Mouse (Mus musculus) E14TG2a.4 (cell line): ENCODE results near the gene Chtop.
A peak's percentile ranks its signal among the peaks of the same experiment; 100 is the strongest.

Experiments used
- H3K27me3 ChIP-seq: 2 replicates; pipeline ENCODE4 v1.6.1; 2014; ENCODE audit warnings: low read length, control low read depth; ENCODE audit not compliant: insufficient read depth
- H3K36me3 ChIP-seq: 2 replicates; pipeline ENCODE4 v1.6.1; 2014; ENCODE audit warnings: low read length, control low read depth; ENCODE audit not compliant: insufficient read depth
- H3K4me1 ChIP-seq: replicated peaks from 2 replicates; pipeline ENCODE4 v1.6.1; 2014; ENCODE audit warnings: low read depth, low read length, control low read depth
- H3K4me3 ChIP-seq: replicated peaks from 2 replicates; pipeline ENCODE4 v1.5.1; 2014; ENCODE audit warnings: mild to moderate bottlenecking, low read length
- H3K9me3 ChIP-seq: 2 replicates; pipeline ENCODE4 v1.6.1; 2014; ENCODE audit warnings: low read length, control low read depth
- CTCF ChIP-seq: conservative IDR thresholded peaks from 2 replicates; pipeline ENCODE4 v1.5.1; 2014; ENCODE audit warnings: low read length
- NANOG ChIP-seq: IDR thresholded peaks from 2 replicates; pipeline ENCODE4 v1.6.1; 2014; ENCODE audit warnings: borderline replicate concordance, low read length, mixed read lengths
- POU5F1 ChIP-seq: IDR thresholded peaks from 2 replicates; pipeline ENCODE4 v1.6.1; 2014; ENCODE audit warnings: low read length, borderline replicate concordance

Gene Chtop

DNA sequence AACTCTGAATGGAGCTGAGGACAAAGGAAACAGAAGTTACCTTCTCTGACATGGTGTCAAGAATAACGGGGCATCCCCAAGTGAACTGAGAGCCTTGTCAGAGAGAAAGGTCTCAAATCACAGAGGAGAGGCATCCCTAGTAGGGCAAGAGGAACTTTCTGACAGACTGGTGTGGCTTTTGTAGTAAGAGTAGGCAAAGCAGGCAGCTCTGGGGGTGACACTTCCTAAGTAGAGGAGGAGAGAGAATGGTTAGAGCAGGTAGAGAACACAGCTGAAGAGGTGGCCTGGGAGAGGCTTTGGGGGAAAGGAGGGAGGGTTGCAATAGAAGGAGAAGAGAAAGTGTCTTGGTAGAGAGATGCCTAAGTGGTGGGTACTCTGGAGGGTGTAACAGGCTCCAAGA, 26.1 kb upstream of the Chtop start:
- H3K27me3 ChIP-seq = peaks cover 26% of the 10 kb centered on the region
- no peaks in the 10 kb centered on the region for H3K9me3 ChIP-seq
- no peak overlapping the region for H3K4me3 ChIP-seq
- TF ChIP-seq NANOG (no peak), POU5F1 (no peak)
- H3K36me3 ChIP-seq = no peaks in the 10 kb centered on the region
- H3K4me1 ChIP-seq = peaks cover 29% of the 10 kb centered on the region

- Histone ChIP-seq H3K4me1 (peaks cover 18% of the 10 kb centered on the region), H3K36me3 (no peaks in the 10 kb centered on the region), H3K27me3 (peaks cover 14% of the 10 kb centered on the region; the same call in 1 of the 2 replicates), H3K9me3 (no peaks in the 10 kb centered on the region), H3K4me3 (no peak overlapping the region)
- TF ChIP-seq POU5F1 (no peak), NANOG (no peak), CTCF (no peak)
Measured at GRCm38 (mm10) chr3:90531713-90532112, 22.4 kb upstream of the Chtop start.

- Histone ChIP-seq H3K4me1 (peaks cover 32% of the 10 kb centered on the region), H3K27me3 (peaks cover 16% of the 10 kb centered on the region; the same call in 1 of the 2 replicates), H3K36me3 (no peaks in the 10 kb centered on the region), H3K9me3 (no peaks in the 10 kb centered on the region), H3K4me3 (no peak overlapping the region)
- TF ChIP-seq POU5F1 = no peak
- no peak for TF ChIP-seq NANOG
- no peak for TF ChIP-seq CTCF
Measured at GRCm38 (mm10) chr3:90527291-90527873, 18.1 kb upstream of the Chtop start.

DNA sequence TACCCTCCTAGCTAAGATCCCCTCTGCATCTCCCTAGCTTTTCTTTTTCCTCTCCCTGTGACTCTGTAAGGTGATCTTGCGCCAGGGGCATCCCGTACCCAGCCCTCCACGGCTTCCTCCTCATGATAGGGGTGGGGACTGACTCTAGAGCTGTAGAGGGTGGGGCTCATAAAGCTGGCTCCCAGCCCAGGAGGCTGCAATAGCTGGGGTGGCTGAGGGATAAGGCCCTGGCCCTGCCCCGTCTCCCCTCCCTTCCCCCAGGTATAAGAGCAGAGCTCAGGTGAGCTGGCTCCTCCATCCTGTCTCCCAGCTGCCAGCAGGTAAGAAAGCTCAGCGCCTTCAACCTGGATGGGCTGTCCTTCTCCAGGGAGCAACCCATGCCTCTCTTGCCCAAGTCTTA, 17.3 kb upstream of the Chtop start, which contains the start of gene S100a14:
S100a14 (plus strand) TSS at position 277 of the 400 bp plus-strand sequence.
- no peak within 1 kb of the TSS for H3K4me3 ChIP-seq
- no peaks in the 10 kb centered on the region for H3K9me3 ChIP-seq
- H3K4me1 ChIP-seq = peaks cover 32% of the 10 kb centered on the region
- TF ChIP-seq NANOG (no peak), CTCF (no peak), POU5F1 (no peak)
- H3K27me3 ChIP-seq = peaks cover 16% of the 10 kb centered on the region; the same call in 1 of the 2 replicates
- H3K36me3 ChIP-seq = no peaks in the 10 kb centered on the region

GRCm38 (mm10) chr3:90526076-90526475, 16.8 kb upstream of the Chtop start:
- Histone ChIP-seq H3K4me1 (peaks cover 32% of the 10 kb centered on the region), H3K9me3 (no peaks in the 10 kb centered on the region), H3K4me3 (no peak overlapping the region), H3K27me3 (peaks cover 16% of the 10 kb centered on the region; the same call in 1 of the 2 replicates), H3K36me3 (no peaks in the 10 kb centered on the region)
- TF ChIP-seq NANOG = no peak
- TF ChIP-seq POU5F1 = no peak

- Histone ChIP-seq H3K27me3 (peaks cover 19% of the 10 kb centered on the region; the same call in 1 of the 2 replicates), H3K4me1 (peaks cover 32% of the 10 kb centered on the region), H3K9me3 (no peaks in the 10 kb centered on the region), H3K4me3 (no peak overlapping the region), H3K36me3 (no peaks in the 10 kb centered on the region)
- TF ChIP-seq NANOG (no peak), CTCF (peak; percentile 70)
Measured at GRCm38 (mm10) chr3:90525421-90525820, 16.1 kb upstream of the Chtop start.

- Histone ChIP-seq H3K27me3 (peaks cover 32% of the 10 kb centered on the region), H3K9me3 (no peaks in the 10 kb centered on the region), H3K4me3 (no peak overlapping the region), H3K36me3 (no peaks in the 10 kb centered on the region), H3K4me1 (peaks cover 45% of the 10 kb centered on the region)
- TF ChIP-seq POU5F1 = no peak
- no peak for TF ChIP-seq NANOG
- TF ChIP-seq CTCF = no peak
Measured at GRCm38 (mm10) chr3:90517711-90518110, 8.4 kb upstream of the Chtop start.

DNA sequence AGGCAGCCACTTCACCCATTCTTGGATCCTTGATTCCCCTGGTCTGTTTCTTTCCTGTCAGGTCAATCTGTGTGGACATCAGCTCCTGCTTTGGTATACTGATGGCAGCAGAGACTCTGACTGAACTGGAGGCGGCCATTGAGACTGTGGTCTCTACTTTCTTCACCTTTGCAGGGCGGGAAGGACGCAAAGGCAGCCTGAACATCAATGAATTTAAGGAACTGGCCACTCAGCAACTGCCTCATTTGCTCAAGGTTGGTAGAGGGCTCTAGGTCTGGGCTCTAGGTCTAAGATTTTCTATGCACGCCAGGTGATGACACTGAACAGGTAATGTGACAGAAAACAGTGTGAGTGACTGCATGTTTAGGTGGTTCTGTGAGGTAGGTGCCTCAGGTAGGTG, 6.5 kb upstream of the Chtop start:
- Histone ChIP-seq H3K36me3 (peaks cover 6% of the 10 kb centered on the region; the same call in 1 of the 2 replicates), H3K4me1 (peaks cover 55% of the 10 kb centered on the region), H3K9me3 (no peaks in the 10 kb centered on the region), H3K27me3 (peaks cover 38% of the 10 kb centered on the region), H3K4me3 (peak overlapping the region; percentile 73)
- TF ChIP-seq POU5F1 (no peak), NANOG (no peak), CTCF (no peak)

- Histone ChIP-seq H3K4me3 (peak overlapping the region; percentile 73), H3K27me3 (peaks cover 38% of the 10 kb centered on the region), H3K4me1 (peaks cover 56% of the 10 kb centered on the region), H3K36me3 (peaks cover 8% of the 10 kb centered on the region; the same call in 1 of the 2 replicates), H3K9me3 (no peaks in the 10 kb centered on the region)
- TF ChIP-seq NANOG (no peak), POU5F1 (no peak), CTCF (no peak)
Measured at GRCm38 (mm10) chr3:90515242-90515641, 5.9 kb upstream of the Chtop start.
